Mouse (Mus musculus) erythroid progenitor cell, adult 5-6 weeks (primary cell): ENCODE measurements around the gene Bsph1. TPM values are rescaled to one million over a fixed set of nuclear protein-coding genes. Genes with fewer than 3 reads are reported as not detected.
"Not testable (repeated sequence)": the region's sequence is repeated elsewhere in the genome, so short reads cannot be mapped to it uniquely, and the experiment has no call there.

Source experiments
- ATAC-seq: replicated peaks from 2 replicates; pipeline ENCODE4 v1.8.0; 2016; ENCODE audit warnings: moderate number of reproducible peaks, mild to moderate bottlenecking, moderate TSS enrichment, inconsistent platforms; ENCODE audit not compliant: poor library complexity, low FRiP score, severe bottlenecking
- total RNA-seq, 2 experiments: library from RNA; stranded (forward) in 1 of 2; stranded (reverse) in 1 of 2; fragments of 150-400 nt in 1 of 2; fragments of 186-747, 209-891 nt in 1 of 2; gene quantifications; 2 replicates each; pipeline versions ENCODE4 v1.2.3 to v1.2.4; 2015 to 2017; ENCODE audit warnings: low replicate concordance in 2 of 2

Gene Bsph1
- not detected in 2 replicates for total RNA-seq (2015; ENCODE audit: low replicate concordance)
- not detected in 2 replicates for total RNA-seq (2017; ENCODE audit: low replicate concordance)

DNA sequence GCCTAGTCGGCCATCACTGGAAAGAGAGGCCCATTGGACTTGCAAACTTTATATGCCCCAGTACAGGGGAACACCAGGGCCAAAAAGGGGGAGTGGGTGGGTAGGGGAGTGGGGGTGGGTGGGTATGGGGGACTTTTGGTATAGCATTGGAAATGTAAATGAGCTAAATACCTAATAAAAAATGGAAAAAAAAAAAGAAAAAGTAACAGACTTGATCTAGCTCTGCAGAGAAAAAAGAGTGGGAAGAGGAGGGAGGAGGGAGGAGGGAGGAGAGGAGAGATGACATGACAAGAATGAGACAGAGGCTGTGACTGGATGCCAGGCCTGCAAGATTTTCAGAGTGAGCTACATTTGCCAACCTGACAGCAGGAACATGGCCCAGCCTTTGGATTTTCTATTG lies at the start of gene Bsph1:
Gene Bsph1 (plus strand): TSS at position 301 of the 400 bp plus-strand sequence.
- not testable (repeated sequence) for ATAC-seq

DNA sequence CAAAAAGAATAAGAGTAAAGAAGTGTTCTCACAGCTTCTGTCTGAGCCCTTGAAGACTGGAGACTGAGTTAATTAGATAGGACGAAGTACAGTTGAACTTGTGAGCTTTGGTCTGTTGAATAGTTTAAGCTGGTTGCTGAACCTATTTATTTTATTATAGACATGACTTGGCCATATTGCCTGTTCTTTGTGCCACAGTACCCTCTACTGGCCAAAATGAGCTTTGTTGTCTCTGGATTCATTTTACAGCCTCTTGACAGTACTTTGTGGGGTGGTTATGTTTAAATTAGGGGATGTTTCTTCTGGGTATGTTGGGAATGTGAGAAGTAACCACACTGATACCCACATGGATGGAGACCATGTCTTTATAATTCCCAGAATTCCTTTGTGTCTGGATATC lies 60.9 kb downstream of the Bsph1 start:
- ATAC-seq = no peak

Other genes with a start within 250 kb of the Bsph1 start
- not detected in 2 replicates for gene Vmn1r89, start 237.8 kb upstream of the Bsph1 start, total RNA-seq (2015; ENCODE audit: low replicate concordance)
- not detected in 2 replicates for gene Vmn1r89, start 237.8 kb upstream of the Bsph1 start, total RNA-seq (2017; ENCODE audit: low replicate concordance)
- gene Lig1, start 173.6 kb upstream of the Bsph1 start, total RNA-seq (2015; ENCODE audit: low replicate concordance) = 174 and 196 TPM in 2 replicates
- gene Lig1, start 173.6 kb upstream of the Bsph1 start, total RNA-seq (2017; ENCODE audit: low replicate concordance) = 133 and 162 TPM in 2 replicates
- 5.9 and 8.6 TPM in 2 replicates for gene Zswim9, start 172.1 kb upstream of the Bsph1 start, total RNA-seq (2015; ENCODE audit: low replicate concordance)
- 5.1 and 7.1 TPM in 2 replicates for gene Zswim9, start 172.1 kb upstream of the Bsph1 start, total RNA-seq (2017; ENCODE audit: low replicate concordance)
- gene Pla2g4c, start 126.2 kb upstream of the Bsph1 start, total RNA-seq (2015; ENCODE audit: low replicate concordance) = 6.7 and 14.8 TPM in 2 replicates
- 6.1 and 8.9 TPM in 2 replicates for gene Pla2g4c, start 126.2 kb upstream of the Bsph1 start, total RNA-seq (2017; ENCODE audit: low replicate concordance)
- not detected in 2 replicates for gene Cabp5, start 52.7 kb upstream of the Bsph1 start, total RNA-seq (2015; ENCODE audit: low replicate concordance)
- not detected in 2 replicates for gene Cabp5, start 52.7 kb upstream of the Bsph1 start, total RNA-seq (2017; ENCODE audit: low replicate concordance)
- not detected in 2 replicates for gene Bsph2, start 120.2 kb downstream of the Bsph1 start, total RNA-seq (2015; ENCODE audit: low replicate concordance)
- gene Bsph2, start 120.2 kb downstream of the Bsph1 start, total RNA-seq (2017; ENCODE audit: low replicate concordance) = not detected in 2 replicates
- not detected in 2 replicates for gene Sult2a5, start 173.1 kb downstream of the Bsph1 start, total RNA-seq (2015; ENCODE audit: low replicate concordance)
- not detected in 2 replicates for gene Sult2a5, start 173.1 kb downstream of the Bsph1 start, total RNA-seq (2017; ENCODE audit: low replicate concordance)